Mouse (Mus musculus) G1E-ER4 (cell line): Measurements from ENCODE around the gene Accs. TPM values are rescaled to one million over a fixed set of nuclear protein-coding genes. Genes with fewer than 3 reads are reported as not detected.

ENCODE experiments used
- GATA1 ChIP-seq: IDR thresholded peaks from one replicate; pipeline ENCODE4 v1.8.0; 2012; ENCODE audit warnings: low read length, inconsistent platforms
- polyA plus RNA-seq: library from polyadenylated mRNA; stranded (reverse); fragments of >175 nt; gene quantifications from 2 replicates; pipeline ENCODE4 v1.2.3, GENCODE M21; 2012

Gene Accs
- polyA plus RNA-seq, 1 experiment: 1.5 TPM

GRCm38 (mm10) chr2:93785432-93785798, 64.3 kb downstream of the Accs start:
- TF ChIP-seq GATA1: no peak

DNA sequence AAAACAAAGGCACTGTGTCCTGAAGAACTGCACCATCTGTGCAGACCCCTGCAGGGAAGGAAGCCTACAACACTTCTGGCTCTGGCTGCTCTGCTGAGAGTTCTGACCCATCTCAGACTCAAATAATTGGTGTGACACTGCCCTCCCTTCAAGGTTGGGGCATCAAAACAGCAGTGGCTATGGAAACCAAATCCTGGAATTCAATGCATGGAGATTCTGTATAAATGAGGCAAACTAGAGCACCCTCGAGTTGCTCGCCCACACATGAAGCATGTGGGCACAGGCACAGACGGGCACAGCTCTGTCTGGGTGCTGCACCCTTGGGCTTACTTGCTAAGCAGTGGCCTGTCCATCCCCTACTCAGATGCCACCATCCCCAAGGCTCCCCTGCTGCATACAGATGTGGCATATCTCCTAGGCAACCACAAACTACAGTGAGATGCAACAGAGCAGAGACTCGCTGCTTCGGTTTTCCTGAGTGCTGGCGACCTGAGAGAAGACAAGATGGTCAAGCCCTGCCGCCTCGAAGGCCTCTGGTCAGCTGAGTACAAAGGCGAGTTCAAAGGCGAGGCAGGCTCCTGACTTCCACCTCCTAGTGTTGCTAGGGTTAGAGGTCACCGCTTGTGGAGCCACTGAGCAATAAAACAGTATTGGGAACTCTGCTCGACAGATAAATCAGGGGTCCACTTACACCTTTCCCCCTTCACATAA, 64.9 kb downstream of the Accs start:
- no peak for TF ChIP-seq GATA1

GRCm38 (mm10) chr2:93783926-93784539, 65.7 kb downstream of the Accs start:
- no peak for TF ChIP-seq GATA1

Other genes starting within 250 kb of the Accs start
- not detected in 2 replicates for gene Alx4, start 207.6 kb downstream of the Accs start, polyA plus RNA-seq
- gene Ext2, start 27.4 kb downstream of the Accs start, polyA plus RNA-seq: 43.1 and 48.8 TPM in 2 replicates
- gene Accsl, start 19.2 kb upstream of the Accs start, polyA plus RNA-seq: not detected in 2 replicates
- gene Gm13889, start 107.3 kb upstream of the Accs start, polyA plus RNA-seq: 0.63 and 0.85 TPM in 2 replicates
- not detected in 2 replicates for gene Gm27027, start 146.4 kb upstream of the Accs start, polyA plus RNA-seq
- 25.4 and 27.0 TPM in 2 replicates for gene Alkbh3, start 160.9 kb upstream of the Accs start, polyA plus RNA-seq